Mouse (Mus musculus) layer of hippocampus, postnatal 25 days (tissue): ENCODE results near the gene Esrp2. TPM values are rescaled to one million over a fixed set of nuclear protein-coding genes. Genes with fewer than 3 reads are reported as not detected.

Experiments
- DNase-seq, 2 experiments: peaks; one replicate each; pipeline ENCODE4 v3.0.0; 2022; ENCODE audit warnings: mixed read lengths in 2 of 2, low spot score in 1 of 2; ENCODE audit errors: extremely low spot score in 1 of 2
- total RNA-seq, 2 experiments: library from RNA; stranded (reverse); gene quantifications; 2 replicates each; pipeline ENCODE4 v1.2.3; 2021

The Esrp2 gene
- total RNA-seq, 2 experiments from 2014 or later = 0.07 TPM; not detected in 1

GRCm38 (mm10) chr8:106127882-106128410 lies 8.8 kb downstream of the Esrp2 start:
- DNase-seq = no peak

GRCm38 (mm10) chr8:106127054-106127453 lies 9.7 kb downstream of the Esrp2 start:
- no peak for DNase-seq

- no peak for DNase-seq
Measured at GRCm38 (mm10) chr8:106126055-106126454, 10.7 kb downstream of the Esrp2 start.

- no peak for DNase-seq
Measured at GRCm38 (mm10) chr8:106123443-106123842, 13.3 kb downstream of the Esrp2 start.

- no peak for DNase-seq
Measured at GRCm38 (mm10) chr8:106115897-106116296, 20.9 kb downstream of the Esrp2 start.

- DNase-seq = no peak
Measured at GRCm38 (mm10) chr8:106112514-106112913, 24.3 kb downstream of the Esrp2 start.

GRCm38 (mm10) chr8:106112041-106112440 lies 24.7 kb downstream of the Esrp2 start:
- DNase-seq = no peak

GRCm38 (mm10) chr8:106108729-106109128 lies 28.0 kb downstream of the Esrp2 start:
- no peak for DNase-seq

GRCm38 (mm10) chr8:106108080-106108479 lies 28.7 kb downstream of the Esrp2 start:
- no peak for DNase-seq

- no peak for DNase-seq
Measured at GRCm38 (mm10) chr8:106106193-106106592, 30.6 kb downstream of the Esrp2 start.

GRCm38 (mm10) chr8:106103888-106104287 lies 32.9 kb downstream of the Esrp2 start:
- DNase-seq = no peak

GRCm38 (mm10) chr8:106102321-106102720 lies 34.5 kb downstream of the Esrp2 start:
- no peak for DNase-seq

Other genes with a start within 250 kb of the Esrp2 start
- 1 to 10 TPM in 1 of 2 experiments, under 1 TPM in 1; 0.99 to 1.1 TPM for gene Nrn1l, start 243.4 kb downstream of the Esrp2 start, total RNA-seq
- 1 to 10 TPM; 7.7 to 8.9 TPM for gene Pskh1, start 236.5 kb downstream of the Esrp2 start, total RNA-seq
- gene Ctrl, start 203.1 kb downstream of the Esrp2 start, total RNA-seq = 1 to 10 TPM in 1 of 2 experiments, under 1 TPM in 1; 0.76 to 1.6 TPM
- 10 to 100 TPM; 58.6 to 70.6 TPM for gene Psmb10, start 198.5 kb downstream of the Esrp2 start, total RNA-seq
- gene Lcat, start 193.6 kb downstream of the Esrp2 start, total RNA-seq = 10 to 100 TPM; 44.9 to 49.5 TPM
- gene Slc12a4, start 170.9 kb downstream of the Esrp2 start, total RNA-seq = 10 to 100 TPM; 23.0 to 25.7 TPM
- not detected for gene Dpep3, start 157.5 kb downstream of the Esrp2 start, total RNA-seq
- 10 to 100 TPM; 18.2 to 18.8 TPM for gene Dus2, start 145.6 kb downstream of the Esrp2 start, total RNA-seq
- gene Dpep2nb, start 131.0 kb downstream of the Esrp2 start, total RNA-seq = not detected
- gene Ddx28, start 125.1 kb downstream of the Esrp2 start, total RNA-seq = 10 to 100 TPM; 13.9 TPM
- gene Nfatc3, start 78.1 kb downstream of the Esrp2 start, total RNA-seq = 10 to 100 TPM in 1 of 2 experiments, 1 to 10 TPM in 1; 9.6 to 13.2 TPM
- gene Pla2g15, start 13.4 kb upstream of the Esrp2 start, total RNA-seq = 10 to 100 TPM; 19.4 to 23.1 TPM
- gene Slc7a6, start 31.9 kb upstream of the Esrp2 start, total RNA-seq = 10 to 100 TPM; 19.8 to 24.9 TPM
- 10 to 100 TPM; 24.6 to 27.4 TPM for gene Slc7a6os, start 74.0 kb upstream of the Esrp2 start, total RNA-seq
- 10 to 100 TPM; 33.1 to 34.2 TPM for gene Prmt7, start 74.0 kb upstream of the Esrp2 start, total RNA-seq
- gene Smpd3, start 201.0 kb upstream of the Esrp2 start, total RNA-seq = 10 to 100 TPM; 77.7 to 84.8 TPM